Mouse (Mus musculus) frontal cortex, postnatal 36 days (tissue): Measurements from ENCODE around the gene Olfr229.
"Not testable (repeated sequence)": the region's sequence is repeated elsewhere in the genome, so short reads cannot be mapped to it uniquely, and the experiment has no call there.

Experiments used
- DNase-seq, 2 experiments: peaks; one replicate each; pipeline ENCODE4 v3.0.0; 2022; ENCODE audit warnings: low spot score in 2 of 2

The Olfr229 gene

GRCm38 (mm10) chr9:39907036-39907435 is at the start of gene Olfr229:
Gene Olfr229 (plus strand): TSS chr9:39907336.
- DNase-seq: no peak

DNA sequence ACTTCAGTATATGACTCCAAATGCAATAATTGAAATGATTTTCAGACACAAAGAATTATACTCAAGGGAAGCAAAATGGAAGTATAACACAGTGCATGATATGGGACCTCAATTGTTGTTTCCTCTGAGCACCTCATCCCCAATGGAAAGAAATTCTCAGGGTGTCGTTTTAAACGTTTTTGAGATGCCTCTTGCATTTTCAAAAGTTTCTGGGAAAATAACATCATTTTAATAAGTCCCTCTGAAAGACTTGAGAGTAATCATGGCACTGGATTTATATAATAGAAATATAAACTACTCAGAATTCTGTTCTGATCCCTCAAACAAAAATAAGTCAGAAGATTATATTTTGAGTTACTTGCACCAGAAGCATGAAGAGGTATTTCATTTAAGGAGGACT is 41.0 kb upstream of the Olfr229 start, which contains the start of gene Olfr972:
TSS of gene Olfr972 (plus strand) at position 301 of the 400 bp plus-strand sequence.
- no peak for DNase-seq

GRCm38 (mm10) chr9:39871986-39872385 is 35.1 kb upstream of the Olfr229 start:
- not testable (repeated sequence) for DNase-seq

- DNase-seq: not testable (repeated sequence)
Observed at GRCm38 (mm10) chr9:39877541-39878396, 29.4 kb upstream of the Olfr229 start.

- DNase-seq: no peak
Observed at GRCm38 (mm10) chr9:39905106-39905505, 2.0 kb upstream of the Olfr229 start.

DNA sequence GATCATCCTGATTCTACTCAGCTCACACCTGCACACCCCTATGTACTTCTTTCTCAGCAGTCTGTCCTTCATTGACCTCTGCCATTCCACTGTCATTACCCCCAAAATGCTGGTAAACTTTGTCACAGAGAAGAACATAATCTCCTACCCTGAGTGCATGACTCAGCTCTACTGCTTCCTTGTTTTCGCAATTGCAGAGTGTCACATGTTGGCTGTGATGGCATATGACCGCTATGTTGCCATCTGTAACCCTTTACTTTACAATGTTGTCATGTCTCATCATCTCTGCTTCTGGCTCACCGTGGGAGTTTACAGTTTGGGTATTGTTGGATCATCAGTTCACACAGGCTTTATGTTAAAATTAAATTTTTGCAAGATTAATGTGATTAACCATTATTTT is 2.8 kb downstream of the Olfr229 start:
- DNase-seq: no peak

DNA sequence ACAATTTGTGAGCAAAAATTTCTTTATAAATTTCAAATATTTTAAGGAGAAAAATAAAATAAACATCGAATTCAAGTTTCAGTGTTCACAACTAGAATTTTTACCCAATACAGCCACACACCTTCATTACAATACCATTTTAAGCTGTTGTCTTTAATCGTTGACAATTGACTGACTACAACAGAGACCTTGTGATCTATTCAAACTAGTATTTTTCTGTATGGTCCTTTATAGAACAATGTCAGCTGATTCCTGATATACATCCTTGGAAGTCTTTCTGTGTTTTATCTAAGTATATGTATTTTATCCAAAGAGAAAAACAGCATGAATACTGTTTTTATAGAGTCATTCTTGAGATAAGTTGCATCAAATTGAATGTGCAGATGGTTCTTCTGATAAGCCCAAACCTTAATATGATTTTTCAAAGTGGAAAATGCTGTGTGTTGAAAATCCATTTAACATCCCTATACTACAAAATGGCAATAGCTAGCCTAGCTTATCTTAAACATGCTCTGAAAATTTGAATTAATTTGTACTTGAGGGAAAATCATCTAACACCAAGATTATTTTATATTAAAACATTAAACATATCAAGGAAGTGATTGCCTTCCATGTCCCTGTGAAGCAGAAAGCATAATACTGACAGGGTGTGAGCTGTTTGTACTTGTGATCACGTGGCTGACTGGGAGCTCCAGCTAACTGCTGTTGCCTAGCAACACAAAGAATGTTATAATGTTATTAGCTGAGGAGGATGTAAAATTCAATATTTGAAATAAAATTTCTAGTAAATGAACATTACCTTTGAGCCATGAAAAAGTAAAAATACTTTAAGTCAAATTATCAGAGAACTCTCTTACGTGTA is 21.1 kb downstream of the Olfr229 start:
- DNase-seq: not testable (repeated sequence)

DNA sequence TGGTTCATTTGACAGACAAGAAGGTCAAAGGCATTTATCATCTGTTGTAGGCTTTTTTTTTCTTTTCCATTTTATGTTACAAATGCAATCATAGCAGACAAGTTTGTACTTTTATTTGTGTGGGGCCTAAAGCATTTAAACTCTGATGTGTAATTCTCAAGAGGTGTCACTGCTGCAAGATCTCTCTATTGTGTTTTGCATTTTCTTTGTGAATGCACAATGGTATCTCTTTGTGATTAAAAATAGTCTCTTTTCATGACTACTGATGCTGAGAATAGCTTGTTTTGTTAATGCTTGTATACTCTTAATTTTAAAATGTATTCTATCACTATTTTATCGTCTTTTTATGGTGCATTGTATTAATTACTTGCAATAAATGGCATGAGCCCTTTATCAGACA is 21.7 kb downstream of the Olfr229 start:
- DNase-seq: not testable (repeated sequence)

- no peak for DNase-seq
Observed at GRCm38 (mm10) chr9:39937201-39937600, 30.1 kb downstream of the Olfr229 start, which contains the start of gene Olfr974. Gene Olfr974 (plus strand): TSS chr9:39937501.

- no peak for DNase-seq
Observed at GRCm38 (mm10) chr9:39951946-39952345, 44.8 kb downstream of the Olfr229 start, which contains the start of gene Olfr975. Gene Olfr975 (minus strand): TSS chr9:39952046.

DNA sequence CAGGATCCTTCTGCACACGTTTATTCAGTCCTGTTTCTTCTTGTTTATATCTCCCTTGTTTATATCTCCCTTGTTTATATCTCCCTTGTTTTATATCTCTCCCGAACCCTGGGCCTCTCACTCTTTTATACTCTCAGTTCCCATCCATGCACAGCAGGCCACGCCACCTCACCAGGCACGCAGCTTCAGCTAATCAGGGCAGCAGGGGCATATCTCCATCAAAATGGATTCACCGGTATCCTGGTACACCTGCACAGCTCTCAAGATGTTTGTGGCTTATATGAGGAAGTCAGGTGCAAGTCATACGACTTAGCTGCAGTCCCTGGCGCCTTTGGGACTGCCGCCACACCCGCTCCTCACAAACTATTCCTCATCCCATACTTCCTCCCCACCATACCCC is 53.9 kb downstream of the Olfr229 start, which contains the start of gene Olfr976:
TSS of gene Olfr976 (minus strand) at position 101 of the 400 bp plus-strand sequence.
- not testable (repeated sequence) for DNase-seq
